In the genomic region with DNA sequence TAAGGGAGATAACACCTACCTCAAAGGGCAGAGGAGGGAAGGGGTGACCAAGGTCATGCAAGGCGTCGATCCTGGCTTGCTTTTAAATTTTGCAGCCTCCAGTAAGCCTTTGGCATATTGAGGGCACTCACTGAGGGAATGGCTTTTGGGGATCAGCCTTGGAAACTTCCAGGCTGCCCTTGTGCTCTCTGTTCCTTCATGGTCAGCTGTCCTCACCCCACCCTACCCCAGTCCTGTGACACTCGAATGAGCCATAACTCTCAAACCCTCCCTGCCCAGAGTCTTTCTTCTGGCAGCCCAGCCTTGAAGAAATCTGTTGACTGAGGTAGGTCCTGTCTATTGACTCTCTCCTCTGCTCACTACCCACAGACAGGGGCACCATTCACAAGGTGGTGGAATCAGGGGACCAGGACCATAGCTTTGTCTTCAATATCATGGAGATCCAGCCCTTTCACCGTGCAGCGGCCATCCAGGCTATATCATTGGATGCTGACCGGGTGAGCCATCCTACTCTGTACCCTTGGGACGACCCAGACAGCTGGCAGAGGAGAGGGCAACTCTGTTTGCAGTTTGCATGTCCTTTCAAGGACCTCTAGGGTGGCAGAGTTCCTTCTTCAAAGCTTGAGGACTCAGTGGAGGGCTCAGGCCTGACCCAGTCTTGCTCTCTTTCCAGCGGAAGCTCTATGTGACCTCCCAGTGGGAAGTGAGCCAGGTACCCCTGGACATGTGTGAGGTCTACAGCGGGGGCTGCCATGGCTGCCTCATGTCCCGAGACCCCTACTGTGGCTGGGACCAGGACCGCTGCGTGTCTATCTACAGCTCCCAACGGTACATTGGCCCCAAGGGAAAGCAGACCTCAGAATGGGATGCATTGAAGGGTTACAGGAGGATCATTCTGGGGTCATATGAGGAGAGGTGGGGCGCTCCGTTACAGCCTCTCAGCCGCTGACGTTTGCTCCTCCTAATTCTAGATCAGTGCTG, we compare ENCODE assay signal across 1 mouse cellular context.
TF ChIP-seq lines count a peak whose summit lies in the region.

No protein-coding gene starts in this region.

TF ChIP-seq in CH12.LX, 34 proteins besides CTCF, POLR2A, EP300 and RAD21 (continued from another document):
- TF ChIP-seq ZMIZ1 (IDR thresholded peaks at IDR 0.05; ENCODE audit: low read depth, low read length) (0 out of 2 replicates have a peak, but pooled peaks have one; percentile 36), PAX5 (IDR thresholded peaks at IDR 0.05; ENCODE audit: low read length) (no peak)
TF ChIP-seq in CH12.LX: peak in this region for 2.
